Mouse (Mus musculus) adrenal gland, adult (tissue): Measurements from ENCODE around the gene Kcnj14.
A peak's percentile ranks its signal among the peaks of the same experiment; 100 is the strongest.

ENCODE experiments used
- DNase-seq, 2 experiments: peaks; one replicate each; pipeline ENCODE4 v3.0.0; 2022 to 2023; ENCODE audit warnings: low spot score in 1 of 2; ENCODE audit not compliant: inconsistent age in 2 of 2

Kcnj14 gene

DNA sequence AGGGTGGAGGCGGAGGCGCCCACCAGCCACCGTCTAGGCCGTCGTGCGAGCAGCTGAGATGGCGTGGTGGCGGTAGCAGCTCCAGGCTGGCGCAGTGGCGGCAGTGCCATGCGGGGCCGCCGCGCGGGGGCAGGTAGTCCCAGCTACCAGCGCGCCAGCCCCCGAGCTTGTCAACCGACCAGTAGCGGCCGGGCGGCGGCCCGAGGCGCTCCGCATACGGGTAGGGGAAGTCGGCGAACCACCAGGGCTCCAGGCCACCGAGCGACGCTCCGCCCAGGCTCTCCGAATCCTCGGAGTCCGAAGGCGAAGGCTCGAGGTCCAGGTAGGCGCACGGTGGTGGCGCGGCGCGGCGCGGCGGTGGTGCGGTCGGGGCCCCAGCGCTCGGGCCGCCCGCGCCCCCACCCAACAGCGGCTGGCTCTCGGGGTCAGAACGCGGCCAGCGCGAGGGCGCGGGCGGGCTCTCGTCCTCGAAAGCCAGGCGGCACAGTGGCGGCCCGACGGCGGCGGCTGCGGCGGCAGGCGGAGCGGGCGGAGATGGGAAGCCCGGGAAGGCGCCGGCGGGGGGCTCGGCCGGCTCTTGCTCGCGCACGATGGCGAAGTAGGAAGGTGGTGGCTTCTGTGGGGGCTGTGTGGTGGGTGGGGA is 8.7 kb upstream of the Kcnj14 start:
- DNase-seq, result peak in 1 of 2 experiments; percentile 54

DNA sequence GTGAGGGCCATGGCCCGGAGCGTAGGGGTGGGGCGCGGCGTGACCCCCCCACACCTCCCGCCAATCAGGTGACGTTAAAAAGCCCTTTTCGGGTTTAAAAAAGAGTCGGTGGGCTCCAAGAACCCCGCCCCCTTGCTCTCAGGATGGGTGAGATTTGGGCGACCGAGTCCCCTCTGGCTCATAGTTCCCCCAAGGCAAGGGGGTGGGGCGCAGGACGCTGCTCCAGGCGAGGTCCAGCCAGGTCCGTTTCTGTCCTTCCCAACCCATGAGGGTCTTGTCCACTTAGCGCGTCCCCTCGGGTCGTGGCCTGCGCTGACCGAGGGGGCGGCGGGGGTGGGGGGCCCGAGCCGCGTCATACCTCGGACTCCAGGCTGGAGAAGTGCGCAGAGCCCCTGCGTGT is 7.8 kb upstream of the Kcnj14 start:
- DNase-seq, result no peak

DNA sequence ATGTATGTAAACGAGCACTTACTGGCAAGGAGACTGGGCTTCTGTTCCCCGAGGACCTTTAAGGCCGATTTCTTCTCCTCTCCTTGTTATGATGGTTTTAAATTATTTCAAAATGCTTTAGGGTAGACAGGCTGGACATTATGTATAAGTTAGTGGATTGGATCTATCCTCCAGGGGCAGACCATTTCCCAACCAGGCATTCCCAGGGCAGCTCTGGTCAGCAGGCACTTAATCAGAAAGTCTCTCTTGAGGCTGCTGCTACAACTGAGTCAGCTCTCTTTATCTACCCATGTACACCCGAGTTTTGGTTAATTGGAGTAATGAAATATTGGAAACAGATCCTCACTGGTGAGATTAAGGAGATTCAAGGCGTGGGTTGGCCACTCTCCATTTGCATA is 6.5 kb upstream of the Kcnj14 start:
- no peak for DNase-seq

DNA sequence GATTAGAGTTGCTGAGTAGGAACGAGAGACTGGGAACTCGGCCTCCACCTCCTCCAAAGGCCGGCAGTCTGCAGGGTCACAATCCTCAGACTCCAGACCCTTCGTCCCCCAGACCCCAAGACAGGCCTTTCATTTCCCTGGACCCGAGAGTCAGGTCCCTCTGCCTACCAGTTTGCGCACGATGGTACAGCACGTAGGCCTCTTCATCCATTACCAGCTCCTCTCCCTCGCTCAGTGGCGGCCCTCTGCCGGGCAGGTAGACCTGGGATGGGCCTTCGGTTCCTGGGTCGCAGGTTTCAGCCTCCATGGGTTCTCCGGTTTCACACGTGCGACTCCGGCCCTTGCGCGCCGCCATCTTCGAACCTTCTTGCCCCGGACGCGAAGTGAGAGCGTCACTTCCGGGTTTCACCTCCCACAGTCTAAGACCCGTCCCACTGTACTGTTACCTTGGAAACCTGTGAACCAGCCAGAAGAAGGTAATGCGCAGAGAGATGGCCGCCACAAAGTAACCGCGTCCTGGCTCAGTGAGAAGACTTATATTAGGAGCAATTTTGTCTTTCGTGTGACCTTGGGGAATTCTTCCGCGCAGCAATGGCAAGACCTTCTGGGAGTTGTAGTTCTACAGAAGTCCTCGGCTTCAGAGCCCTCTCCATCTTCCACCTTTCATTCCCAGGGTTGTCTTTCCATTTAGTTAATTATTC is 6.0 kb upstream of the Kcnj14 start, which contains the start of gene Grwd1:
Grwd1 (minus strand) TSS at position 518 of the 701 bp plus-strand sequence.
- peak; percentile 89 to 96 for DNase-seq

DNA sequence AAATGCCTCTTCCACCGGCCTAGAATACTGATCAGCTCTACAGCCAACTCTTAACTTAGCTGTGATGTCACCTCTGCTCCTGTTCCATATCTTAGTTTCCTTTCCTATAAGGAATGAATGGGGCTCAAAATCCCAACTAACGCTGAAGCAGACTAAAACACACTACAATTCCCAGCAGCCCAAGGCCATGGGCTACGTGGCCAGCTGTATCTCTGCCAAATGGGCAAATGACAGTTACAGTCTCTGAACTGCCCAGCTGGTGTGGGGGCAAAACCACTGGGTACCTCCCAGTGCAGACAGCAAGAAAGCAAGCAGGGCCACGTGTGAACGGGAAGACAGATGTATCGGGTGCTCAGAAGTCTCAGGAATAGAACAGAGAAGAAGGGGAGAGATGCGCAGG is 2.0 kb upstream of the Kcnj14 start:
- peak in 1 of 2 experiments; percentile 66 for DNase-seq

DNA sequence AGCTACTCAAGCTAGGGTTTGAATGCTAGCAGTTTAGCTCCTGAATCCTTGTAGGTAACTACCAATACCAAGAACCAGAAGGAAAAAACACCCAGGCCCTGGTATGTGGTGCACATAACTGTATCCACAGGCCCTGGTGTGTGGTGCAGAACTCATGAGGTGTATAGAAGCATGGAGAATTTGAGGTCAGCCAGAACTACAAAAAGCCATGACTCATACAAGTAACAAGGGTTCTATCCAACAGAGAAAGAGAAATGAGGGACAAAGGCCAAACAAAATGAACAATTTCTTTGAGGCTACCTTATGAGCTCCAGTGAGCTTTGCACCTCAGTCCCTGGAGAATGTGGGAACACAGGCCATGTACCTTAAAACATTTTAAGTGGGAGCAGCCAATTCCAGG is 3.7 kb downstream of the Kcnj14 start:
- DNase-seq, result no peak

DNA sequence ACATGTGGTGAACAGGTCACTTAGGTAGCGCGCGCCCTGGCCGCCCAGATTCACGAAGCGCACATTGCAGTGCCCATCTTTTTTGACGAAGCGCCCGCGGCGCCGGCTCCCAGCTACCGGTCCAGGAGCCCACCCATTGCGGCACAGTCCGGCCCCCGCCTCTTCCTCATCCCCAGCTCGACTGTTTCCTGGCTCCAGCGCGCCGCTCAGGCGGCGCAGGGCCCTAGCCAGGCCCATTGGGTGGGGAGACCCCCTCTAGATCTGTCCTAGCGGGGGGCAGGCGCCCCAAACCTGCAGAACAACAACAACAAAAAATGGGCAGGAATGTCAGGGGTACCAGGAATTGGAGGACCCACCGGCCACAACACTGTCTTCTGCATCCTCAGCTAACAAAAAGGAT is 4.7 kb downstream of the Kcnj14 start:
- DNase-seq, result no peak

DNA sequence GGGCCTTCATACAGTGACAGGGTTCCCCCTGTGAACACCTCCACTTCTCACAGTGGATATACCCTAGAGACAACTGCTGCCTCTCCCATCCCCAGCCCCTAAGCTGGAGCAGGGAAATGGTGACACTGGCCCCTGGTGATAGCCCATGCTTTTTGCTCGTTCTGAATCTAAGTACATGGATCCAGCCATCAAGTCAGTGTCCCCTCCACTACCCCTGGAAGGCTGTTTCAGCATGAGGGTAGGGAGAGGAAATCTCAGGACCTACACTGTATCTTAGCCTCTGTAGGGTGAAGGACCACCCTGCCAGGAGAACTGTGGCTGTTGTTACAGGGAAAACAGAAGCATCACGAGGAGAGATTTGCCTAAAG is 8.6 kb downstream of the Kcnj14 start:
- no peak for DNase-seq

DNA sequence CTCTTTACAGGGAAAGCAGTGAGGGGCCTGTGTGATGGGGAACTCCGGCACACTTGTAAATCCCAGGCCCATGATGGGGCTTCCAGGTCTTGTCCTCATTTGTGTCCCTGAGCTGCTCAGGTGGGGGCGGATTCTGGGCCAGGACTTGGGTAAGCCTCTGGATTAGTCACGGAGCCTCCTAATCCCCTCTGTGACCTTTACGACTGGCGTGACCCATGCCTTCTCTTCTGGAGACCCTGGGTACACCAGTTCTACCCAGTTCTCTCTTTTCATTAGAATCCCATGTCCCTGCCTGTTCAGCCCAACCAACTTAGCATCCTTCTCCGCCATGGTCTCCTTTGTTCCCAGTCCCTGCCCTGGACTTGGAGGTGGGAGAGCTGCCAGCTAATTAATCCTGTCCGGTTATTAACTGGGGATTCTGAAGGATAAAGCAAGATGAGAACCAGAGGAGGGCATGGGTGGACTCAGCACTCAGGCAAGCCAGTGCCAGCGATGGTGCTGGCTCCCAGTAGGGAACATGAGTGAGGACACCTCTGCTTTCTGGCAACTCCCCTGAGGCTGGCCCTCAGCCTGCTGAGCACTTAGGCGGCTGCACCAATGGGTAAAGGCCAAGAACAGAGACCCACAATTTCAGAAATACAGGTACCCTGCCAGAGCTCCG is 9.1 kb downstream of the Kcnj14 start:
- DNase-seq, result peak in 1 of 2 experiments; percentile 51

DNA sequence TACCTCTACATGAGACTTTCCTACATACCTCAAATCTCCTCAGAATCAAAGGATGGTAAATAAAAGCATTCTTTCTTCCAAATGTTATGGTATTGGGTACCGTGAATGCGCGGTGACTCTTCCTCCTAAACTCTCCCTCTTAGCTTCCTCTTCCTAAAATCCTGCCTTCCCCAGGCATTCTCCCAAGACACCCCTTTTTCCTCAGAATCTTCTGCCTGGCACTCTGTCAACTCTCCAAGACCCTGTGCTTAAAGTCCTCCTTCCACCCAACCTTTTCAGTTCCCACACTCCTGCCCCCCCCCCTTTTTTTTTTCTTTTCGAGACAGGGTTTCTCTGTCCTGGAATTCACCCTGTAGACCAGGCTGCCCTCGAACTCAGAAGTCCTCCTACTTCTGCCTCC is 9.7 kb downstream of the Kcnj14 start:
- no peak for DNase-seq

DNA sequence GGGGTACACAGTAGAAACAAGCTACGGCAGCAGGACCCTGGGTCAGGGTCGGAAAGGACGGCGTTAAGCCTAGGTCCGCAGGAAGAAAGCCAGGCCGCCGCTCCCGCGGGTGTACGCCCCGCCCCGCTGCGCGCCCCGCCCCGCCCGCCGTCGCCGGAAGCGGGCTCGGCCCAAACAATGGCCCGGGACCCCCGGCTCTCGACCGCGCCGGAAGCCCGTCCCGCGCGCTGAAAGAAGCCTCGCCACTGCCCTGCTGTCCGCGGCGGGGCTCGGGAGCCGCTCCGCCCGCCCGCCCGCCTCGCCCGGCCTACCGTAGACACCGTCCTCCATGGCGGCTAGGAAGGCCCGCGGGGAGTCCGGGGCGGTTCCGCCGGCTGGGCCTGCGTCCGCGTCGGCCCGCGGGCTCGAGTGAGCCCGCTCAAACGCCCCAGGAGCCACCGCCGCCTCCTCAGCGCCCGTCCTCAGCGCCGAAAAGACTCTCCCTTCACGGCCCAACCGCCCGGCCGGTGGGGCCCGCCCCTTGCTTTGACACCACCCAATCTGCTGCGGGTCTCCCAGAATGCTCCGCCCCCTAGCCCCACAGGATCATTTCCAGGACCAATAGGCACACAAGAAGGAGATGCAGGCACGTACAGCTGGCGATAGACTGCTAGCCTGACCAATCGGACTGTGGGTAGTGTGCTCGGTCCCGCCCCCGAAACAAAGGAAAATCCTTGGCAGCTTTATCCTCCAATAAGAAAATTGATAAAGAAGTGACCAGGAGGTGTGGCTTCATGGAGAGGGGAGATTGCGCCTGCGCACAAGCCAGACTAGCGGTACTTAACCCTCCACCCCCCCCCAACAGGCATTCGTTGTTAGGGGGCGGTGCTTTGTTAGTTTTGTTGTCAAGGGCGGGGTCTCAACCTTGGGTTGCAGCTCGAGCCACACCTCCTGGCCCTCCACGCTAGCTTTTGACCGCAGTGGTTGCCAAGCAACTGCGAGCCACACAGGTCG is 10.5 kb downstream of the Kcnj14 start, which contains the start of gene Cyth2:
Cyth2 (minus strand) TSS at position 795 of the 993 bp plus-strand sequence.
- peak; percentile 99 to 100 for DNase-seq

DNA sequence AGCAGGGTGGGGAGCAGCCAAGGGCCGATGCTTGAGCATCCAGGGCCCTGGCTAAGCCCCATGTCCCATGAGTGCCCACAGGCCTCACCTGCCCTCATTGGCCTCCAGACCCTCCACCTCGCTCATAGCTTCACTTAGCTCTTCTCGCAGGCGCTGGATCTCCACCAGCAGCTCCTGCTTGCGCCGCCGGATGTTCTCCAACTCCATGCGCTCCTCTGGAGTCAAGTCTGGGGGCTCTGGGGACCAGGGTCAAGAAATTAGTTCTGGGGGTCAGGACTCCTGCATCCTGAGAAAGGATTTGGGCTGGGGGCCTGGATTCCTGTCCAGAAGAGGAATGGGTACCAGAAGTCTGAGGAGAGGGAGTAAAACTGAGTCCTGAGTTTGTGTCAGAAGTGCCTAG is 11.7 kb downstream of the Kcnj14 start:
- peak in 1 of 2 experiments; percentile 43 for DNase-seq

DNA sequence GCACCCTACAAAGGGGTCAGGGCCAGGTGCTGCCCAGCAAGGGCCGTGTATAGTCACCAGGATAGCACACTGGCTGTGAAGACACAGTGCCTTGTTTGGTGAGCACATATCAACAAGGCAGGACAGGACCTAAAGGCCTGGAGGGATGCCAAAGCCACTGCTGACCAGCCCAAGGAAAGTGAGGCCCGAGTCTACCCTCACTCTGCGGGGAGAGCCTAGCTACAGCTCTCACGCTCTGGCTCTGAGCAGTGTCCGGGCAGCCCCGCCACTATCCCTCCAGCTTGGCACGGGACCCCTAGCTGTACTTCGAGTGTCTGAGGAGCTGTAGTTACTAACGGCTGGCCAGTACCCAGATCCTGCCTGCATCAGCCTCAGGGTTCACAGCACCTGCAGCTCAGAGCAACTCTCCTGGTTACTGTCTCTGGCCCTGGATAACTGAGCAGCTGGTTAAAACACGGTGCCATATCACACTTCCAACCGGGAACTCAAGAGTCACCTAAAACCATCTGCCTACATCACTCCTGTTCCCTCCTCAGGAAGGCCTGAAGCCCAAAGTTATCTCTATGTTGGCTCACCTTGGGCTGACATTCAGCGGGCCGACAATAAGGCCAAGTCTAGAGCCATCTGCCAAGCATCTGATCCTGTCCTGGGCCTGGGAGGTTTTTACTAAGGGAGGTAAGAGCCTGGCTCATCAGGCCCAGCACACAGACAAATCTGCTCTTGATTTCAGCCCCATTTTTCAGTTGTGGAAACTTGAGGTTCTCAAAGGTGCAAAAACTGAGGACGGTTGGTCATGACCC is 15.1 kb downstream of the Kcnj14 start:
- peak in 1 of 2 experiments; percentile 57 for DNase-seq

DNA sequence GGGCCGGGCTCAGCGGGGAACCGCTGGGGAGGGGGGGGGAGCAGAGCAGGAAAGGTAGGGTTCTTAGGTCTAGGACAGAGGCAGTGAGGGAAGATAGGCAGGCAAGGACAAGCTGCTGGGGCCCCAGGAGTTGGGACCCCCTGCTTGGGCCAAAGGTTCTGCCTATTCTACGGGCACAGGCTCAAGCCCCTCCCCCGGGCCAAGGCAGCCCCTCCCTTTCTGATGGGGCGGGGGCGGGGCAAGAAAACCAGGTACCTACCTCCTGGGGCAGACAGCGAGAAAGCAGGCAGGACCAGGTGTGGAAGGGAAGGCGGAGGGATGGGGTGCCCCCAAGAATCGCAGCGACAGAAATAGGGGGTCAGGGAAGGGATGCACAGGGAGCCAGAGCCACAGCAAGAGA is 16.1 kb downstream of the Kcnj14 start:
- DNase-seq, result peak in 1 of 2 experiments; percentile 44

DNA sequence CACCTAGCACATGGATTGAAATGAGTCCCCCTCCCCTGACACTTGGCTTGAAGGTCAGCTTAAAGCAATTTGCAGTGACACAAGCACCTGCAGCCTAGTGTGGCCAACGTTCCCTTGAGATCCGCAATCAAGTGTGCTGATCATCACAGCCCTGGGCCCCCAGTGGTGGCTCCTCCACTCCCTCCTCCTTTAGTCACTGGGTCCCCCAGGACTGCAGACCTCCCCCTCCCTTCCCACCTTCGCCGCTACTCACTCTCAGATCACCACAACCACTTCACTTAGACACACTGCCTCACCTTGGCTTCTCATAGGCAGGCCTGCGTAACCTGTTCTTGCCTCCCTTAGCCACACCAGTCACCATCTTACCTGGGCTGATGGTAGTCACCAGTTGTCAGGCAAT is 18.6 kb downstream of the Kcnj14 start:
- peak in 1 of 2 experiments; percentile 46 for DNase-seq

DNA sequence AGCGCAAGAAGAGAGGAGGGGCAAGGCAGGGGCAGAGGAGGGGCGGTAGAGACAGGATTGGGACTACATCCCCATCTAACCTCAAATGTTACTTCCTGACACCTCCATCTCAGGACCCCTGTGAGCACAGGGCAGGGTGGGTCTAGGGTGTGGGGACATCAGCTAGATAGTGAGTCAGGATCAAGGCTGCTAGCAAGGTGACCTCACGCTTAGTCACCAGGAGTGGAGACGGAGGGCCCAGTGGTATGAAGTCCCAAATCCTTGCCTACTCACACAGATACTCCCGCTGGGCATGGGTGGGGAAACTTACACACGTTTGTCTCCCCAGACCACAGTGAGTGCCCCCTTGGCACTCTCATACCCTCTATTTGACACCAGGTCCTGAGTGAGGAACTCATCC is 22.0 kb downstream of the Kcnj14 start:
- peak; percentile 81 to 87 for DNase-seq

DNA sequence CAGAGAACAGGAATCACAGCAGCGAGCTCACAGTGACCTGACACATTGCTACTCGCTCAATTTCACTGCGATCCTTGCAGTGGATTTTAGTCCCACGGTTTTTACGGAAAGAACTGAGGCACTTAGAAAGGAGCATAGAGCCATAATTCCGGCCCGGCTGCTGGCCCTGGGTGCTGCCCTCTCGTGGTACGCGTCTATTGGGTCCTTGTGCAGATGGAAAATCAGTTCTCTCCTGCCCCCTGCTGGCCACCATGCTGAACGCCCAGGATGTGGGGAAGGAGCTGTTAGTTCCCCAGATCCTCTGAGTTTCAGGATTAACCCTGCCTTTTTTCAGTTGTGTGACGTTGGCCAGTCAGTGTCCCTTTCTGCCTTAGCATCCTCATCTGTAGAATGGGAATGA is 23.2 kb downstream of the Kcnj14 start:
- peak; percentile 93 to 97 for DNase-seq

DNA sequence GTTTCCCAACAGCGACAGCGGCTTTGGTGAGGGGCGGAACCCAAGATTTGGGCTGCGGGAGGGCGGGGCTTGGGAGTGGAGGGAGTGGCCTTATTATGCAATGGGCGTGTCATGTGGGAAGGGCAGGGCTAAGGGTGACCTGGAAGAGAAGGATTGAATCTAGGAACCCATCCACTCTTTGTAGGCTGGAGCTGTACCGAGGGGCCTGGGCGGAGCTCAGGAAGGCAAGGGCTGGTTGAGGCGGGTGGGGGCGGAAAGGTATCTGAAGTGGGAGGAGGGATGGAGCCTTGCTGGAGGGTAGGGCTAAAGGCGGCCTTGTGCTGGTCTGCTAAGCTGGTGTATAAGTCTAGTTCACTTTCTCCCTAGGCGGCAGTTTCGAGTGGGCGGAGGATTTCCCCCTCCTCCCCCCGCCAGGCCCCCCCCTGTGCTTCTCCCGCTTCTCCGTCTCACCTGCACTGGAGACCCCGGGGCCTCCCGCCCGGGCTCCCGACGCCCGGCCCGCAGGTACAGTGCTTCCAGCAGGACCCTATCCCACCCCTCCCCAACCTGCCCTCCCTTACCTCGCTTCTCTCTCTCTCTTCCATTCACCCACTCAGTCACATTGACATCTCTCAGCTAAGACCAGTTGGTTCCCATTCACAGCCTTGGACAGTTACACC is 23.9 kb downstream of the Kcnj14 start:
- peak; percentile 67 to 87 for DNase-seq

DNA sequence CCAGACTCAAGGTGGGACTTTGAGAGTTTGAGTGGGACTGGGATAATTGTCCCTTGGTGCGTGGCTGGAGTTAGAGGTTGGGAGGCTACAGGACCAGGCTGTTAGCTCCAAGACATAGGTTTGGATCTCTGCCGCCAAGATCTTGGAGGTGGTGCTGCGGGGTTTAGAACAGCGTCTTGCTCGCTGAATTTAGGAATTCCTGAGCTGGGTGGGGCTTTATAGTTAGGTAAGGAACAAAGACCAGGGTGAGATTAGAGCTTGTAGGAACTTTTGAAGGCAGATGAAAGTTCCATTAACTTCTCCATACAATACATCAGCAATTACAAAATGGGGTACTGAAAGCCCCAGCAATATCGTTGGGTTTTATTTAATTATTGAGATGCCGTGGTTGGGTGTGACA is 24.6 kb downstream of the Kcnj14 start:
- DNase-seq, result no peak

DNA sequence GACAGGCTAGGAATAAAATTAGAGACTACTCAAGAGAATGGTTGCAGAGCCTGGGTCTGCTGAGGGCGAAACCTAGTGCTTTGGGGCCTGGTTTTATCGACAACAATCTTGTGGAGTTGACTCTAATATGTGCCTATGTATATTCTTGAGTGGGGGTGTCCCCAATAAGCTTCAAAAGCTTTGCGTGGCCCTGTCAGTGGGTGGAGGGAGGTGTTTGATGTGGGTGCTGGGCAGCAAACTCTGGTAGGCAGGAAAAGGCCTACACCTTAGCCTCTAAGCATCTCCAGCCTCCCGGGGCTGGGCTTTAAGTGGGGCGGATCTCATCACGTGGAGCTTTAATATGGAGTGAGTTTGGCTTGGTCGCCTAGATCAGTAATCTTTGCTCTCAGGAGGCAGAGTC is 25.7 kb downstream of the Kcnj14 start:
- DNase-seq, result no peak
